Mouse (Mus musculus) duodenum, adult 2 months (tissue): ENCODE measurements around the gene Olfr524. TPM values are rescaled to one million over a fixed set of nuclear protein-coding genes. Genes with fewer than 3 reads are reported as not detected.

ENCODE experiments used
- polyA plus RNA-seq: library from polyadenylated mRNA; depleted of rRNA; stranded (reverse); fragments of >200 nt; gene quantifications from 2 replicates; pipeline ENCODE4 v1.2.3, GENCODE M21; 2012; ENCODE audit warnings: low replicate concordance; rRNA removed

The Olfr524 gene
- polyA plus RNA-seq: 0.17 TPM in 1 of 2 replicates, not detected in the other

GRCm38 (mm10) chr7:140205864-140206263, at the start of gene Olfr524:
Gene Olfr524, minus strand, starts transcription at chr7:140205964.

GRCm38 (mm10) chr7:140247216-140247615, 41.5 kb upstream of the Olfr524 start, which contains the start of gene 5830411N06Rik:
Gene 5830411N06Rik, plus strand, starts transcription at chr7:140247284.

GRCm38 (mm10) chr7:140217967-140218366, 12.2 kb upstream of the Olfr524 start, which contains the start of gene Cd163l1:
Gene Cd163l1, plus strand, starts transcription at chr7:140218267.

GRCm38 (mm10) chr7:140172936-140173335, 32.8 kb downstream of the Olfr524 start, which contains the start of gene Olfr523:
Gene Olfr523, plus strand, starts transcription at chr7:140173217.

GRCm38 (mm10) chr7:140164664-140165063, 41.1 kb downstream of the Olfr524 start, which contains the start of gene Olfr522:
Gene Olfr522, minus strand, starts transcription at chr7:140164764.

GRCm38 (mm10) chr7:140154218-140154927, 51.4 kb downstream of the Olfr524 start, which contains the start of gene Sprn:
Gene Sprn, minus strand, starts transcription at chr7:140154877.

Other genes starting within 250 kb of the Olfr524 start
- not detected in 2 replicates for gene 6430531B16Rik, start 227.2 kb downstream of the Olfr524 start, polyA plus RNA-seq
- gene Adam8, start 213.4 kb downstream of the Olfr524 start, polyA plus RNA-seq: 2.7 and 3.5 TPM in 2 replicates
- gene Zfp511, start 169.6 kb downstream of the Olfr524 start, polyA plus RNA-seq: 29.4 and 50.0 TPM in 2 replicates
- gene Tubgcp2, start 169.3 kb downstream of the Olfr524 start, polyA plus RNA-seq: 4.7 and 8.3 TPM in 2 replicates
- gene Msx3, start 156.9 kb downstream of the Olfr524 start, polyA plus RNA-seq: 0.11 and 0.40 TPM in 2 replicates
- 1.7 and 2.3 TPM in 2 replicates for gene Caly, start 123.4 kb downstream of the Olfr524 start, polyA plus RNA-seq
- 4,118 and 5,120 TPM in 2 replicates for gene Prap1, start 112.6 kb downstream of the Olfr524 start, polyA plus RNA-seq
- gene Fuom, start 103.5 kb downstream of the Olfr524 start, polyA plus RNA-seq: 107 and 181 TPM in 2 replicates
- 9.4 and 15.4 TPM in 2 replicates for gene Paox, start 90.2 kb downstream of the Olfr524 start, polyA plus RNA-seq
- 40.4 and 41.0 TPM in 2 replicates for gene Echs1, start 89.5 kb downstream of the Olfr524 start, polyA plus RNA-seq
- gene Mtg1, start 68.4 kb downstream of the Olfr524 start, polyA plus RNA-seq: 10.6 and 12.4 TPM in 2 replicates
- 0.14 and 0.32 TPM in 2 replicates for gene Sprn, start 51.1 kb downstream of the Olfr524 start, polyA plus RNA-seq
- gene Olfr522, start 41.2 kb downstream of the Olfr524 start, polyA plus RNA-seq: not detected in 2 replicates
- gene Olfr523, start 32.7 kb downstream of the Olfr524 start, polyA plus RNA-seq: not detected in 2 replicates
- gene Cd163l1, start 12.3 kb upstream of the Olfr524 start, polyA plus RNA-seq: 0.35 and 0.38 TPM in 2 replicates
- 0.14 and 0.21 TPM in 2 replicates for gene 5830411N06Rik, start 41.3 kb upstream of the Olfr524 start, polyA plus RNA-seq
- gene Olfr525, start 114.9 kb upstream of the Olfr524 start, polyA plus RNA-seq: not detected in 2 replicates
- gene Olfr527, start 128.1 kb upstream of the Olfr524 start, polyA plus RNA-seq: not detected in 2 replicates
- 0.41 and 0.62 TPM in 2 replicates for gene Olfr60, start 155.7 kb upstream of the Olfr524 start, polyA plus RNA-seq
- gene Olfr530, start 170.4 kb upstream of the Olfr524 start, polyA plus RNA-seq: 0.13 TPM in 1 of 2 replicates, not detected in the other
- gene Olfr531, start 197.0 kb upstream of the Olfr524 start, polyA plus RNA-seq: not detected in 2 replicates
- gene Olfr532, start 215.7 kb upstream of the Olfr524 start, polyA plus RNA-seq: not detected in 2 replicates